Mouse (Mus musculus) spleen, adult 18-20 months (tissue): Measurements from ENCODE around the gene Gm49027.

Experiments used
- DNase-seq, 2 experiments: peaks; one replicate each; pipeline ENCODE4 v3.0.0; 2022; ENCODE audit warnings: mixed read lengths in 2 of 2

Gm49027 gene

DNA sequence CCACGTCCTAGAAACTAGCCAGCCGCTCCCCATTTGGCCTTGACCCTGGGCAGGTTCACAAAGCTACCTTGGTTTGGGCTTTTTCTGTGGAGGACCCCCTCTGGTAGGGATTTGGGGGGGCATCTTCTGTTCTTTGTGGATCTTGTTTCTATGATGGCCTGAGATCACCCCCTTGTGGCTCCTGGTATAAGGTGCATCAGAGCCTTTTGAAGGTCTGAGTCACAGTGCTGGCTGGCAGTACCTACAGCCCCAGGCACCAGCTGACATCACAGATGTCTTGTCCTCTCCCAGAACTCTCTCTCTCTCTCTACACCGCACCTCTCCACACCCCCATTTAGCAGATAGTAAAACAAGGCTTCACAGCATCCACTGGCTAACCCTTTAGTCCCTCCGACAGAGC, 25.6 kb downstream of the Gm49027 start:
- peak in 1 of 2 experiments; percentile 43 for DNase-seq

DNA sequence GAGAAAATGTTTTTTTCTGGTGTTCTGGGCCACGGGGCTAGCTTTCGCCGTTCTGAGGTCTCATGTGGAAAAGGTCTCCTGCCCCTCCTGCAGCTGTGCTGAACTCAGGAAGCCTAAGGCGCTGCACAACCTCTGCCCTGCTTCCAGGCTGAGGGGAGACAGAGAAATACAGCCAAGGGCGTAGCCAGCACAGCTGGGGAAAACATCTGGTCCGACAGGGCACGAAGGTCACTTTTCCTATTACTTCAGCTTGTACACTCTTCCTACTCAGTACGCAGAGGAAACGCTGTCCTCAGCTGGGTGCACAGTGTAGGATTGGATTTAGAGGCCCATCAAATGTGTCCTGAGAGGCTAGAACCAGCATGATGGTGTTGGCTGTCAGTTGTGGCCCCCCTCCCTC, 35.4 kb downstream of the Gm49027 start:
- no peak for DNase-seq

DNA sequence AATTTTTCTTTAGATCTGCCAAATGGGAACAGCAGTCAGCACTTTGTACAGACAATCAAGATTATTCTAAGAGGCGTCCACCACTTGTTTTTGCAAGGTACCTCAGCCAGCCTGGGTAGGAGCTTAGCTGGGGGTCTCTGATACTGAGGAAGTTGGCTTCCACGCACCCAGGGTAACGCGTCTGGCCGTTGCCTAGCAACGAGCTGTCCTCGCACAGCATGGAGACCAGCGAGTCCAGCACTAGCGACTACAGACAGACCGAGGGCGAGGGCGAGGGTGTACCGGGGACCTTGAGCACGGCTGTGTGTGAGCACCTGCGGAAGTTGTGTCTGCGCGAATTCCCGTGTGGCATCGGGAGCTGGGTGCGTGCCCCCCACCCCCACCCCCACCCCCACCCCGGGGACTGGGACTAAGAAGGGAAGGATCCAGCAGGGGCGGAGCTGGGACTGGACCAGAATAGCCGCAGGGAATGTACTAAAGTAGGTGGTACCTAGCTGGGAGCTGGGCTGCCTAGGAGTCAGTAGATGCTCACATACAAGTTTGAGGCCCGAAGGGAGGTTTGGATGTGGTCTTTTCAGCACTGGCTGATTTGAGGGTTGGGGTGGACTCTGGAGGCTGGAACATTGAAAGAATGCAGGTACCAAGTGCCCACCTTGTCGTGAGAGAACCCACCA, 36.0 kb downstream of the Gm49027 start, which contains the start of the genes Lrrc43 and Il31:
Gene Lrrc43, plus strand, starts transcription at position 194 of the 674 bp plus-strand sequence.
Gene Il31, minus strand, starts transcription at position 378 of the 674 bp plus-strand sequence.
- no peak for DNase-seq

DNA sequence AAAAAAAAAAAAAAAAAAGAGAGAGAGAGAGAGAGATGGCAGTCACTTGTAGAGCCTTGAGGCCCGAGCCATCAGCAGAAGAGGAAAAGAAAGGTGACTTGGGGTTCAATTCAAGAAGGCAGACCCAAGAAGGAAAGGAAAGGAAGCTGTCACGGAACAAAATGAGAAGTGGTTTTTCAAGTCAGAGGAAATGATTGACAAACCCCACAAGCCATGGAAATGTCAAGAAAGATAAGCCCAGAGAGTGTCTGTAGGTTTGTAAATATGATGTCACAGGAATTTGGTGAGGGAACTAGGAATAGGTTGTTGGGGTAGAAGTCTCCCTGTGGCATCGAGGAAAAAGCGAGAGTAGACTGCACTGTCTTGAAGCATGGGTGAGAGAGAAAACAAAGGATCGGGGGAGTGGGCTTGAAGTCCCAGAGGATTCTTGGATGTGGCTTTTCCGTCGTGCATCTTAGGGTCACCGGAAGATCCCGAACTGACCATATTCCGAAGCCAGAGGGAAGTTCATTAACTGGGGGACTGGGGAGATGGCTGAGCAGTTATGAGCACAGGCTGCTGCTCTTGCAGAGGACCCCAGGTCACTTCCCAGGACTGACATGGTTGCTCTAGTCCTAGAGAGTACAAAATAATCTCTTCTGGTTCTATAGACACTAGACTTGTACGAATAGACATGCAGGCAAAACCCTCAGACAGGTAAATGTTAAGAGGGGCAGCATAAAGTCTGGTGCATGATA, 37.5 kb downstream of the Gm49027 start:
- DNase-seq, result no peak

DNA sequence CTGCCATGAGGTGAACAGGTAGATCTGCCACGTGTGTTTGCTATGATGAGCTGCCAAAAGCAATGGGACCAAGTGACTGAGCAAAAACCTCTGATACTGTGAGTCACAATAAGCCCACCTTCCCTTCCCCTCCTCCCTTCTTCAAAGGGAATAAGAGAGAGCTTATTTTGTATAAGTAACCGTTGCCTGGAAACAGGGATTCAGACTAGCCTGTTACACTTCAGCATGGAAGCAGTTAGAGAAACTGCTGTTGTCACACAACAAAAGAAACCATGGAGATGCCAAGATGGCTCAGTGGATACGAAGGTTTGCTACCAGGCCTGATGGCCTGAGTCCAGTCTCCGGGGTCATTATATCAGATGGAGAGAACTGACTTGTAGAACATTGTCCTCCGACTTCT, 51.5 kb downstream of the Gm49027 start:
- DNase-seq, result no peak

DNA sequence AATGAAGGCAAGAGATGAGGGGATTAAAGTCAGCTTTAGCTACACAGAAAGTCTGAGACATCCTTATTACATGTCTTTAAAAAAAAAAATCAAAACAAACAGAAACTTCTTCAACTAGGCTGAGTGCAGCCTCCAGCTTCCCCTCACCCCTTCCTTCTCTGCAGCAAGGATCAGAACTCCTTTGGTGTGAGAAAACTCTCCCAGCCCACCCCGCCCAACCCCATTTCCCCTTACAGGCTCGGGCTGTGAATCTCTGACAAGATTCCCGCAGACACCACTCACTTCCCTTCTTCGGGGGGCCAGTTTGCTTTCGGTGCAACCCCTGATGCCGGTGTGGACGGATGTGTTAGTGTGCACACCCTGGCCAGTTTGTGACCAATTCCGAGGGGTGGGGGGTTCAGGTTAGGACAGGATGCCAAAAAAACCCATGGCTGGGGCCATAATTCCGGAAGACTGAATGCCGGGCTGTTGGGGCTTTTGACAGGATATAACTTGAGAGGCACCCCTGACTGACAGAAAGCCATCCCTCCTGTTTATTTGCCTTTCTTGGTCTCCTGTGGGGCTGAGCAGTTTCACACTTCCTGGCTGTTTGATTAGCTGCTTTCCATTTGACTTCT, 54.4 kb downstream of the Gm49027 start:
- DNase-seq, result no peak

DNA sequence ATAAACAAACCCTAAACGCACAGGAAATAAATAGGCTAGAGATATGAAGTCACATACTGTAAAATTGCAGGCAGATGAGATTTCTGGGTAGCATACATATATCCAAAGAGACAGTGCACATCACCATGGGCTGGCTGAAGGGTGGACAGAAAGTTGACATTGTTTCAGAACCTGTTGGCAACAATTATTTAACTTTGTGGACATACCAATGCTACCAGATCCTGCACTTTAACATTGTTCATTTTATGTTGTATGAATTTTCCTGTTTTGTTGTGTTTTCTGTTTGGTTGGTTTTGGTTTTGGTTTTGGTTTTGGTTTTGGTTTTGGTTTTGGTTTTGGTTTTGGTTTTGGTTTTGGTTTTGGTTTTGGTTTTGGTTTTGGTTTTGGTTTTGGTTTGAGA, 60.6 kb downstream of the Gm49027 start:
- DNase-seq, result no peak
